Mouse (Mus musculus) liver, embryonic 14.5 days (tissue): Measurements from ENCODE around the gene Tmem179. TPM values are rescaled to one million over a fixed set of nuclear protein-coding genes. Genes with fewer than 3 reads are reported as not detected.

Source experiments
- ATAC-seq: fragments of 200-750 bp; cut with Nextera tagmentation; 2 replicates; pipeline ENCODE4 v1.8.0; 2017; ENCODE audit warnings: moderate number of reproducible peaks, mild to moderate bottlenecking, moderate library complexity; ENCODE audit not compliant: insufficient read depth
- DNase-seq, 3 experiments: peaks; one replicate each; pipeline ENCODE4 v3.0.0-alpha.2; 2012 to 2013; ENCODE audit warnings: low read depth in 3 of 3, low spot score in 3 of 3
- H3K27ac ChIP-seq: fragments of 300-500 bp; sonication (generic); 2 replicates; pipeline ENCODE4 v1.5.1; 2014; ENCODE audit warnings: moderate library complexity, mild to moderate bottlenecking, control low read depth, inconsistent platforms
- H3K27me3 ChIP-seq: fragments of 300-500 bp; sonication (generic); 2 replicates; pipeline ENCODE4 v1.6.1; 2014; ENCODE audit warnings: mild to moderate bottlenecking, low read length, moderate library complexity; ENCODE audit not compliant: control insufficient read depth, insufficient read depth
- H3K36me3 ChIP-seq: fragments of 300-500 bp; sonication (generic); replicated peaks from 2 replicates; pipeline ENCODE4 v1.6.1; 2014; ENCODE audit warnings: low read depth; ENCODE audit not compliant: control insufficient read depth, insufficient read depth
- H3K4me1 ChIP-seq, 2 experiments: fragments of 200-500 bp in 1 of 2; fragments of 300-500 bp in 1 of 2; sonication (generic) in 1 of 2; replicated peaks; 2 replicates each; pipeline ENCODE4 v1.6.1; 2012 to 2014; ENCODE audit warnings: antibody characterized with exemption in 1 of 2, inconsistent platforms in 1 of 2, low read length in 1 of 2; ENCODE audit not compliant: control insufficient read depth in 2 of 2, insufficient read depth in 2 of 2
- H3K4me2 ChIP-seq: fragments of 300-500 bp; sonication (generic); 2 replicates; pipeline ENCODE4 v1.6.1; 2014; ENCODE audit warnings: low read depth, mild to moderate bottlenecking, control low read depth, moderate library complexity
- H3K4me3 ChIP-seq, 2 experiments: fragments of 200-500 bp in 1 of 2; fragments of 300-500 bp in 1 of 2; sonication (generic) in 1 of 2; 2 replicates each; pipeline ENCODE4 v1.5.1; 2012 to 2014; ENCODE audit warnings: low read depth in 2 of 2, low read length in 2 of 2, mild to moderate bottlenecking in 2 of 2, control low read depth in 1 of 2, inconsistent platforms in 1 of 2, moderate library complexity in 1 of 2; ENCODE audit not compliant: insufficient read depth in 1 of 2
- H3K9ac ChIP-seq: fragments of 300-500 bp; sonication (generic); replicated peaks from 2 replicates; pipeline ENCODE4 v1.6.1; 2014; ENCODE audit warnings: mild to moderate bottlenecking, control low read depth, moderate library complexity
- H3K9me3 ChIP-seq: fragments of 300-500 bp; sonication (generic); 2 replicates; pipeline ENCODE4 v1.6.1; 2016; ENCODE audit warnings: low read length, mixed read lengths; ENCODE audit not compliant: control insufficient read depth
- CTCF ChIP-seq: IDR thresholded peaks from 2 replicates; pipeline ENCODE4 v1.5.1; 2016; ENCODE audit warnings: antibody characterized with exemption, low read depth, control low read depth
- EP300 ChIP-seq: IDR thresholded peaks from 2 replicates; pipeline ENCODE4 v1.6.1; 2016; ENCODE audit warnings: antibody characterized with exemption, low read depth
- WGBS: fragments of 180-500 bp; shearing (Covaris S2); extraction: QIAGEN DNeasy Blood & Tissue Kit; methylation state at CpG from one replicate; pipeline ENCODE4 v1.1.7; 2014; ENCODE audit not compliant: insufficient replicate concordance; 5-methylcytosine and 5-hydroxymethylcytosine counted together
- polyA plus RNA-seq, 2 experiments: library from polyadenylated mRNA; depleted of rRNA in 1 of 2; stranded (reverse) in 1 of 2; unstranded in 1 of 2; fragments of >200 nt; fragmentation: Nextera tagmentation in 1 of 2; extraction: Ambion mirVana in 1 of 2; gene quantifications; 2 replicates each; pipeline versions ENCODE4 v1.2.1 to v1.2.3; 2012 to 2014

Tmem179 gene
- polyA plus RNA-seq, 2 experiments: 0.02 to 0.05 TPM

- Histone ChIP-seq H3K27me3 (no peaks in the 10 kb centered on the region), H3K4me2 (no peak overlapping the region), H3K9ac (no peak overlapping the region), H3K27ac (no peak overlapping the region), H3K36me3 (no peaks in the 10 kb centered on the region), H3K4me3 (no peak overlapping the region), H3K4me1 (peaks cover 0 to 2% of the 10 kb centered on the region in 2 experiments; a peak in 1 of 4 replicates), H3K9me3 (no peaks in the 10 kb centered on the region)
- 66% methylated on average over 7 of the region's 7 CpGs for WGBS
- ATAC-seq (no peak), DNase-seq (no peak)
- no peak for TF ChIP-seq CTCF
- TF ChIP-seq EP300: no peak
Measured at GRCm38 (mm10) chr12:112539466-112539965, 23.0 kb upstream of the Tmem179 start.

- Histone ChIP-seq H3K4me2 (no peak overlapping the region), H3K4me3 (no peak overlapping the region), H3K27ac (no peak overlapping the region), H3K4me1 (peaks cover 0 to 2% of the 10 kb centered on the region in 2 experiments; a peak in 1 of 4 replicates), H3K27me3 (no peaks in the 10 kb centered on the region), H3K9ac (no peak overlapping the region), H3K36me3 (no peaks in the 10 kb centered on the region), H3K9me3 (no peaks in the 10 kb centered on the region)
- 52% methylated on average over 9 of the region's 9 CpGs for WGBS
- DNase-seq: no peak
- no peak for ATAC-seq
- TF ChIP-seq CTCF (no peak), EP300 (no peak)
Measured at GRCm38 (mm10) chr12:112538356-112538755, 21.8 kb upstream of the Tmem179 start.

- ATAC-seq: no peak
- no peak overlapping the region for H3K9ac ChIP-seq
- no peaks in the 10 kb centered on the region for H3K9me3 ChIP-seq
- no peak overlapping the region for H3K4me3 ChIP-seq
- H3K27ac ChIP-seq: no peak overlapping the region
- no peaks in the 10 kb centered on the region for H3K36me3 ChIP-seq
- no peak for TF ChIP-seq CTCF
- TF ChIP-seq EP300: no peak
- no peaks in the 10 kb centered on the region for H3K27me3 ChIP-seq
- 61% methylated on average over 6 of the region's 6 CpGs for WGBS
- DNase-seq: no peak
- H3K4me2 ChIP-seq: no peak overlapping the region
- no peaks in the 10 kb centered on the region for H3K4me1 ChIP-seq
Measured at GRCm38 (mm10) chr12:112537233-112537632, 20.7 kb upstream of the Tmem179 start.

- 48% methylated on average over 4 of the region's 4 CpGs for WGBS
- H3K4me2 ChIP-seq: no peak overlapping the region
- H3K27me3 ChIP-seq: no peaks in the 10 kb centered on the region
- H3K9ac ChIP-seq: no peak overlapping the region
- H3K36me3 ChIP-seq: no peaks in the 10 kb centered on the region
- H3K9me3 ChIP-seq: no peaks in the 10 kb centered on the region
- no peak overlapping the region for H3K4me3 ChIP-seq
- DNase-seq (no peak), ATAC-seq (no peak)
- no peak for TF ChIP-seq EP300
- no peak for TF ChIP-seq CTCF
- H3K4me1 ChIP-seq: no peaks in the 10 kb centered on the region
- H3K27ac ChIP-seq: no peak overlapping the region
Measured at GRCm38 (mm10) chr12:112533758-112534157, 17.2 kb upstream of the Tmem179 start.

GRCm38 (mm10) chr12:112518105-112518504, 1.6 kb upstream of the Tmem179 start:
- DNase-seq: no peak
- H3K27ac ChIP-seq: no peak overlapping the region
- TF ChIP-seq EP300 (no peak; the same call in 1 of the 2 replicates), CTCF (no peak)
- H3K4me1 ChIP-seq: peaks cover 0 to 15% of the 10 kb centered on the region in 2 experiments; a peak in 2 of 4 replicates
- H3K27me3 ChIP-seq: no peaks in the 10 kb centered on the region
- H3K36me3 ChIP-seq: no peaks in the 10 kb centered on the region
- 11% methylated on average over 4 of the region's 4 CpGs for WGBS
- H3K4me2 ChIP-seq: no peak overlapping the region
- ATAC-seq: peak; percentile 74
- no peaks in the 10 kb centered on the region for H3K9me3 ChIP-seq
- H3K4me3 ChIP-seq: no peak overlapping the region
- no peak overlapping the region for H3K9ac ChIP-seq
